Mouse (Mus musculus) heart, embryonic 16.5 days (tissue): ENCODE measurements around the gene Dpp6. TPM values are rescaled to one million over a fixed set of nuclear protein-coding genes. Genes with fewer than 3 reads are reported as not detected.

Experiments
- ATAC-seq: fragments of 200-750 bp; cut with Nextera tagmentation; replicated peaks from 2 replicates; pipeline ENCODE4 v1.8.0; 2017; ENCODE audit warnings: moderate number of reproducible peaks; ENCODE audit not compliant: insufficient read depth, low FRiP score; ENCODE audit errors: extremely low read depth
- H3K27ac ChIP-seq: fragments of 300-500 bp; sonication (generic); 2 replicates; pipeline ENCODE4 v1.5.1; 2014; ENCODE audit warnings: mild to moderate bottlenecking, low read length, control low read depth, moderate library complexity
- H3K27me3 ChIP-seq: fragments of 300-500 bp; sonication (generic); 2 replicates; pipeline ENCODE4 v1.6.1; 2014; ENCODE audit warnings: low read length, mixed read lengths; ENCODE audit not compliant: control insufficient read depth, insufficient read depth
- H3K36me3 ChIP-seq: fragments of 300-500 bp; sonication (generic); 2 replicates; pipeline ENCODE4 v1.6.1; 2014; ENCODE audit not compliant: control insufficient read depth, insufficient read depth
- H3K4me1 ChIP-seq: fragments of 300-500 bp; sonication (generic); 2 replicates; pipeline ENCODE4 v1.6.1; 2014; ENCODE audit warnings: low read length, mixed read lengths; ENCODE audit not compliant: control insufficient read depth, insufficient read depth
- H3K4me2 ChIP-seq: fragments of 300-500 bp; sonication (generic); 2 replicates; pipeline ENCODE4 v1.6.1; 2014; ENCODE audit warnings: low read depth, mild to moderate bottlenecking, control low read depth, low read length
- H3K4me3 ChIP-seq: fragments of 300-500 bp; sonication (generic); 2 replicates; pipeline ENCODE4 v1.5.1; 2014; ENCODE audit warnings: mild to moderate bottlenecking, control low read depth, low read length
- H3K9ac ChIP-seq: fragments of 300-500 bp; sonication (generic); 2 replicates; pipeline ENCODE4 v1.6.1; 2014; ENCODE audit warnings: low read length, control low read depth
- H3K9me3 ChIP-seq: fragments of 300-500 bp; sonication (generic); replicated peaks from 2 replicates; pipeline ENCODE4 v1.6.1; 2016; ENCODE audit warnings: low read length; ENCODE audit not compliant: control insufficient read depth
- WGBS: fragments of 180-500 bp; shearing (Covaris S2); extraction: QIAGEN DNeasy Blood & Tissue Kit; methylation state at CpG from one replicate; pipeline ENCODE4 v1.1.7; 2014; 5-methylcytosine and 5-hydroxymethylcytosine counted together
- polyA plus RNA-seq: library from polyadenylated mRNA; unstranded; fragments of >200 nt; fragmentation: Nextera tagmentation; extraction: Ambion mirVana; gene quantifications from 2 replicates; pipeline ENCODE4 v1.2.1, GENCODE M21; 2015

Dpp6 gene
- polyA plus RNA-seq, 1 experiment from 2014 or later: 0.91 TPM

- H3K4me1 ChIP-seq: 0 out of 2 replicates have a peak, but pooled peaks cover 3% of the 10 kb centered on the region
- no peak for ATAC-seq
- WGBS: 59% methylated on average over 4 of the region's 4 CpGs
Measured at GRCm38 (mm10) chr5:27416571-27416970, 599.6 kb downstream of the Dpp6 start.

DNA sequence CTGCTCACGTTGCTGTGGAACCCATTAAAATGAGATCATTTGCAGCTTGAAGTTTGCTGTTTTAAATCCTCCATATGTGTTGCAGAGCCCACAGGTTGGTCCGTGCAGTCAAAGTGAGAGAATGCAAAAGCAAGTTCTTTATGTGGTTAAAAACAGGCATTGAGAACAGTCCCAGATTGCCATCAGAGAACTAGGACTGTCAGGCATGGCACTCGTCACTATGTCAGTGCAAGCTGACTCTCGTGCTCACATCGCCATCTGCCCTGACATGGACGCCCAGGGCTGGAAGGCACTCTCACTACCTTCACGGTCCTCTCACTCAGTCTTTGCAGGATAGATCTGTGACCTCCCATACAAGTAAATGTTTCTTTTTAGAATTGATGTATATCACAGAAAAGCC, 600.4 kb downstream of the Dpp6 start:
- 48% methylated on average over 7 of the region's 7 CpGs for WGBS
- no peak overlapping the region for H3K4me2 ChIP-seq
- no peaks in the 10 kb centered on the region for H3K9me3 ChIP-seq
- no peak overlapping the region for H3K9ac ChIP-seq
- H3K27ac ChIP-seq: no peak overlapping the region
- no peak overlapping the region for H3K4me3 ChIP-seq
- no peak for ATAC-seq
- no peaks in the 10 kb centered on the region for H3K36me3 ChIP-seq
- no peaks in the 10 kb centered on the region for H3K27me3 ChIP-seq
- H3K4me1 ChIP-seq: 0 out of 2 replicates have a peak, but pooled peaks cover 3% of the 10 kb centered on the region

More at GRCm38 (mm10) chr5:27416571-27416970, 599.6 kb downstream of the Dpp6 start:
- no peak overlapping the region for H3K9ac ChIP-seq
- H3K27me3 ChIP-seq: no peaks in the 10 kb centered on the region
- no peak overlapping the region for H3K27ac ChIP-seq
- H3K36me3 ChIP-seq: no peaks in the 10 kb centered on the region
- H3K4me2 ChIP-seq: no peak overlapping the region
- H3K4me3 ChIP-seq: no peak overlapping the region
- H3K9me3 ChIP-seq: no peaks in the 10 kb centered on the region

GRCm38 (mm10) chr5:27418856-27419255, 601.9 kb downstream of the Dpp6 start:
- H3K4me2 ChIP-seq: no peak overlapping the region
- H3K9ac ChIP-seq: no peak overlapping the region
- H3K27ac ChIP-seq: no peak overlapping the region
- no peaks in the 10 kb centered on the region for H3K27me3 ChIP-seq
- H3K4me3 ChIP-seq: no peak overlapping the region
- H3K9me3 ChIP-seq: no peaks in the 10 kb centered on the region
- no peaks in the 10 kb centered on the region for H3K4me1 ChIP-seq
- WGBS: 66% methylated on average over 1 of the region's 1 CpGs
- H3K36me3 ChIP-seq: no peaks in the 10 kb centered on the region
- no peak for ATAC-seq

DNA sequence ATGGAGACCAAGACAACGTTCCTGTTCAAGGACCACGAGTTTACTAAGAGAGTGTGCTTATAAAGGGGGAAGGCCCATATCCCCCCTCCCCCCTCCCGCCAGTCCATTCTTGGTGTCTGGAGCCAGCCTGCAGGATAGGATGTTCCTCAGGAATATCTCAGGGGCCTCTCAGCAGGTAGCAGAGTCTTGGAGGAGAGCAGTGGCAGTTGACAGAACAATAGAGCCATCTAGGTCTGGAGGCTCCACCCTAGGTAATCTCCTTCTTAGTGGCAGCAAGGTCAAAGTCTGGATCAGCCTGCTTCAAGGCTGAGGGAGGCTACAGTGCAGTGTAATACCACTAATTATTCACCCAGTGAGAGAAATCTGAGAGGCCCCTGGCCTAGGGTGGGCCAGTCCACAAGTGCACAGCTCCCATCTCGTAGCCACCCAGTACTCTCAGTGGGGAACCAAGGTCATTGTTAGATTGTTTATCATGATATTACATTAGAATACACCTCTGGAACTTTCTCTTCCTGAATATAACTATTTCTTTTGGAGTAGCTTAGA, 604.2 kb downstream of the Dpp6 start:
- H3K9ac ChIP-seq: no peak overlapping the region
- H3K4me2 ChIP-seq: no peak overlapping the region
- no peaks in the 10 kb centered on the region for H3K36me3 ChIP-seq
- H3K4me3 ChIP-seq: no peak overlapping the region
- no peaks in the 10 kb centered on the region for H3K9me3 ChIP-seq
- H3K27ac ChIP-seq: no peak overlapping the region
- no peaks in the 10 kb centered on the region for H3K4me1 ChIP-seq
- no peaks in the 10 kb centered on the region for H3K27me3 ChIP-seq
- WGBS: 77% methylated on average over 4 of the region's 4 CpGs
- no peak for ATAC-seq

GRCm38 (mm10) chr5:27423766-27424165, 606.8 kb downstream of the Dpp6 start:
- no peaks in the 10 kb centered on the region for H3K36me3 ChIP-seq
- no peak overlapping the region for H3K4me3 ChIP-seq
- H3K9me3 ChIP-seq: no peaks in the 10 kb centered on the region
- no peaks in the 10 kb centered on the region for H3K4me1 ChIP-seq
- H3K4me2 ChIP-seq: no peak overlapping the region
- no peak overlapping the region for H3K27ac ChIP-seq
- H3K27me3 ChIP-seq: no peaks in the 10 kb centered on the region
- ATAC-seq: no peak
- 58% methylated on average over 3 of the region's 3 CpGs for WGBS
- no peak overlapping the region for H3K9ac ChIP-seq

- Histone ChIP-seq H3K36me3 (no peaks in the 10 kb centered on the region), H3K27ac (no peak overlapping the region), H3K4me2 (no peak overlapping the region), H3K27me3 (no peaks in the 10 kb centered on the region), H3K4me1 (no peaks in the 10 kb centered on the region), H3K9ac (no peak overlapping the region), H3K9me3 (no peaks in the 10 kb centered on the region), H3K4me3 (no peak overlapping the region)
- ATAC-seq: no peak
- 47% methylated on average over 3 of the region's 3 CpGs for WGBS
Measured at GRCm38 (mm10) chr5:27424484-27425080, 607.6 kb downstream of the Dpp6 start.

GRCm38 (mm10) chr5:27426200-27426599, 609.2 kb downstream of the Dpp6 start:
- Histone ChIP-seq H3K9ac (no peak overlapping the region), H3K4me3 (no peak overlapping the region), H3K27ac (no peak overlapping the region), H3K9me3 (no peaks in the 10 kb centered on the region), H3K4me2 (no peak overlapping the region), H3K27me3 (no peaks in the 10 kb centered on the region), H3K4me1 (no peaks in the 10 kb centered on the region), H3K36me3 (no peaks in the 10 kb centered on the region)
- no peak for ATAC-seq
- 71% methylated on average over 1 of the region's 1 CpGs for WGBS

GRCm38 (mm10) chr5:27433584-27433983, 616.6 kb downstream of the Dpp6 start:
- H3K27ac ChIP-seq: no peak overlapping the region
- no peak for ATAC-seq
- no peak overlapping the region for H3K4me3 ChIP-seq
- no peak overlapping the region for H3K4me2 ChIP-seq
- H3K4me1 ChIP-seq: no peaks in the 10 kb centered on the region
- no peaks in the 10 kb centered on the region; the same call in 1 of the 2 replicates for H3K9me3 ChIP-seq
- H3K36me3 ChIP-seq: no peaks in the 10 kb centered on the region
- no peak overlapping the region for H3K9ac ChIP-seq
- no peaks in the 10 kb centered on the region for H3K27me3 ChIP-seq

DNA sequence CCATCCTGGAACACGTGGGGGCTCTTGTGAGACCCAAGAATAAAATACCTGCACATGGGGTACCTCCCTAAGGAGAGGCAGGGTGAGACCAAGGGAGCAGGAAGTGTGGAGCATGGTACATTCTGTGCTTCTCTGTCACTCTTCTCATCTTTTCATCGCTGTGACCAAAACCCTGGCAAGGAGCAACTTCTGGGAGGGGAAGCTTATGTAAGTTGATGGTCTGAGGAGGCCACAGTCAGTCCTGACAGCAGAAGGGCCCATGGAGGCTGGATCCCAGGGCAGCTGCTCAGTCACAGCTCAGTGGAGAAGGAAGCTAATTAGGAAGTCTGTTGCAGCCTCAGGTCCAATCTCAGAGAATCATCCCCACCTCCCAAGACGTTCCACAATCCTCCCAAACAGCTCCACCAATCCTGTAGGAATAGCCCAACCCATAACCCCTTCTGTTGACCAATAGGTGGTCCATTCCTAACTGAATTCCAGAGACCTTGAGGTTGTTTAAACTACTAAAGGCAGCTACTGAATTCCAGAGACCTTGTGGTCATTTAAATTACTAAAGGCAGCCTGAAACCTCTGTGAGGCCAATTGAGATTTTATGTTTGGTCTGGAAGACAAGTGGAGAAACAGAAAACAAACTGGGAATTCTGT, 636.3 kb downstream of the Dpp6 start:
- no peaks in the 10 kb centered on the region for H3K4me1 ChIP-seq
- H3K9me3 ChIP-seq: no peaks in the 10 kb centered on the region
- H3K36me3 ChIP-seq: no peaks in the 10 kb centered on the region
- no peak for ATAC-seq
- H3K27ac ChIP-seq: no peak overlapping the region
- no peak overlapping the region for H3K4me2 ChIP-seq
- no peaks in the 10 kb centered on the region for H3K27me3 ChIP-seq
- H3K4me3 ChIP-seq: no peak overlapping the region
- no peak overlapping the region for H3K9ac ChIP-seq
- WGBS: 36% methylated on average over 3 of the region's 3 CpGs
